Mouse (Mus musculus): ENCODE measurements at regions not wholly inside any gene's neighbourhood (a gene's known extent, or its start where the extent isn't known, plus 50 kb on each side); places are given as distances from the start of the nearest gene placed in this dataset.

GRCm38 (mm10) chr4:124332974-124333373, 277.6 kb downstream of the 3100002H09Rik start:
- intact Hi-C loops (cut with DNase I): no loop called here
- DNase-seq: no peak

GRCm38 (mm10) chr4:124332416-124332815, 278.2 kb downstream of the 3100002H09Rik start:
- intact Hi-C loops (cut with DNase I): no loop called here

DNA sequence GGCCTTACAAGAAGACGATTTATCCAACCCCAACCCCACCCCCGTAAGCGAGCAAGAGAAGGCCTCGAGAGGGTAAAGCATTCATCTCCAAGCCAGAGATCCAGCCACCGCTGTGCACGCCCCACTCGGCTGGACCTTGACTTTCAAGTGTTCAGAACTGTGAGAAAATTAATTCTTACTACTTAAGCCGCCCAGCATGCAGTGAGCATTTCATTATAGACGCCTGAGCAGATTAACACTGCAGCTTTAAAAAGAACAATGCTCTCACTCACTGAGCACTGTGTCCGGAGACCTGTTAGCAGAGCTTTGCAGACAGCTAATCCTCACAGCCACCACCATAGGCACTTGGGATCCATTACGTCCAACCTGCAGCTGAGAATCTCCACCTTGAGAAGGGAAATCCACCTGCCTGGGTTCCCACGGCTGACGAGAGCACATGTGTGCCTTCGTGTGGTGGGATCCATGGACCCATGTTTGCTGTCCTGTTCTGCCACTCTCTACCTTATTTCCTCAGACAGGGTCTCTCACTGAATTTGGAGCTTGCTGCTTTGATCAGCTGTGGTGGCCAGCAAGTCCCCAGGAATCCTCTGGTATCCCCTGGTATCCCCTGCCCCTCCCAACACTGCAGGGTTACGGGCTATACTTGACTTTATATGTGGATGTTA, 281.4 kb downstream of the 3100002H09Rik start:
- intact Hi-C loops (cut with DNase I): no loop called here
- no peak for DNase-seq

More at GRCm38 (mm10) chr4:124332416-124332815, 278.2 kb downstream of the 3100002H09Rik start:
- DNase-seq: no peak

GRCm38 (mm10) chr4:124326301-124326700, 284.3 kb downstream of the 3100002H09Rik start:
- intact Hi-C loops (cut with DNase I): no loop called here

DNA sequence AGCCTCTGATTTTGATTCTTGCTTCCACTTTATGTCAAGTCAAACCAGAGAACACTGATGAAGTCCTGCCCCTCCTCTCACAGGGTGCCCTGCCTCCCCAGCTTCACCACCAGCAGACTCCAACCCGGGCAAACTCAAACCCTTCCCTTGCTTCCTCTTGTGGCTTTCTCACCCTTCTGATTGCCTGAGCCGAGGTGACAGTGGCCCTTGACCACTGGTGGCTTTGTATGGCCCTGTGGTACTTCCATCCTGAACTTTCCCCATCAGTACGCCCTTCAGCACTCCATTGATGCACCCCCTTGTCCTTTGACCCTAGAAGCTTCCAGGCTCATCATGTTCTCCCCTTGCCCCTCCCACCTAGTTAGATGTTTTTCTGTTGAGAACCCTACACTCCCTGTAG, 287.0 kb downstream of the 3100002H09Rik start:
- no peak for DNase-seq

More at GRCm38 (mm10) chr4:124326301-124326700, 284.3 kb downstream of the 3100002H09Rik start:
- no peak for DNase-seq

GRCm38 (mm10) chr4:124321221-124321620, 289.4 kb downstream of the 3100002H09Rik start:
- DNase-seq: no peak
- intact Hi-C loops (cut with DNase I): no loop called here

More for the DNA sequence above, 287.0 kb downstream of the 3100002H09Rik start:
- intact Hi-C loops (cut with DNase I): no loop called here

DNA sequence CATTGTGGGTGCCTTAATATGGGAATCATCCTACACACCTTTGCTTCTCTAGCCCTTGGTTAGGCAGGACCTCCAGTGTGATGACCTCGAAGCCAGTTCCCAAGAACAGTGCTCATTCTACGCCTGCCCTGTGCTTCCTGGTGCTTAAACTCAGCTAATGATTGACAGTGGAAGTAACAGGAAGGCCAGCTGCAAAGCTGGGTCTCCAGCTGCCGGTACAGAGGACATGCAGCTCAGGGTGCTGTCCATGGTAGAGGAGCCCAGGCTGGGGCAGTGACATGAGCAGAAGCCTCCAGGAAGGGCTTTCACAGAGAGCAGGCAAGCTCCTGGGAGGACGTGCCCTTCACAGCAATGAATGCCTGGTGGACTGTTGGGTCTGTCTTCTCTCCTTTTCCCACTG, 293.6 kb downstream of the 3100002H09Rik start:
- no peak for DNase-seq
- intact Hi-C loops (cut with DNase I): no loop called here

GRCm38 (mm10) chr4:124311657-124312056, 298.9 kb downstream of the 3100002H09Rik start:
- intact Hi-C loops (cut with DNase I): no loop called here
- no peak for DNase-seq

GRCm38 (mm10) chr4:124310594-124310993, 300.0 kb downstream of the 3100002H09Rik start:
- DNase-seq: no peak
- intact Hi-C loops (cut with DNase I): no loop called here

GRCm38 (mm10) chr4:124305871-124306555, 304.6 kb downstream of the 3100002H09Rik start:
- DNase-seq: no peak
- intact Hi-C loops (cut with DNase I): no loop called here

DNA sequence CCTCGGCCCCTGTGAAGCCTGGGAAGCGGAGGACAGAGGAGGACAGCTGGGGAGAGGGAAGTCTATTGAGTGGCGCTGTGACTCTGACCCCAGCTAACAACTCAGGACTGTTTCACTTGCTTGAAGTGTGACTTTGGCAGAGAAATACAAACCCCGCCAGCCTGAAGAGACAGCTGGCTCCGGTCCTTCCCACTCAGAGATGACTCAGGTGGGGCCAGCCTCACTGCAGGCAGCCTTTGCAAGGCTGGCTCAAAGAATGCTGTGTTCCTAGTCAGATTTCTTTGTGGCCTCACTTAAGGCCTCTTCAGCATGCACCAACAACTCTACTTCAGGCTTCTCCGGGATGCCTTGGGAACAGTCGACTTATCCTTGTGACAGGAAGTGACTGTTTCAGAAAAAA, 307.7 kb downstream of the 3100002H09Rik start:
- no peak for DNase-seq
- intact Hi-C loops (cut with DNase I): no loop called here

- intact Hi-C loops (cut with DNase I): no loop called here
- DNase-seq: no peak
Measured at GRCm38 (mm10) chr4:124298667-124299437, 311.8 kb downstream of the 3100002H09Rik start.

DNA sequence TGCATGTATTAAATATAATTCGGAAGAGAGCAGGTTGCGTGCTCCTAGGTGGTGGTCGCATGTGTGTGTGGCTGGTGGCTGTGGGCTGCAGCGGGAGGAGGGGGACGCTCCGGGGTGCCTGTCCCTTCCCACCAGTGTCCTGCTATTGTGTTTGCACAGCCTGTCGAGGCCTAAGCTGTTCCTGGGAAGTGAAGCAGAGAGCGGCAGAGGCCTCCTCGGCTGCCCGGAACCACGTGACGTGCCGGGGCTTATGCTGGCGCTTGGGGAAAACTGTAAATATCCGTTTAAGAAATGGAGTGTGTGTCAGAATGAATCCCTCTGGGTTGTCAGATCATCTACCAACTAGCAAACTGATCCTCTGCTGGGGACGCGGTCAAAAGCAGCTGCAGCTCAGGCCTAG, 318.3 kb downstream of the 3100002H09Rik start:
- no peak for DNase-seq
- intact Hi-C loops (cut with DNase I): no loop called here

DNA sequence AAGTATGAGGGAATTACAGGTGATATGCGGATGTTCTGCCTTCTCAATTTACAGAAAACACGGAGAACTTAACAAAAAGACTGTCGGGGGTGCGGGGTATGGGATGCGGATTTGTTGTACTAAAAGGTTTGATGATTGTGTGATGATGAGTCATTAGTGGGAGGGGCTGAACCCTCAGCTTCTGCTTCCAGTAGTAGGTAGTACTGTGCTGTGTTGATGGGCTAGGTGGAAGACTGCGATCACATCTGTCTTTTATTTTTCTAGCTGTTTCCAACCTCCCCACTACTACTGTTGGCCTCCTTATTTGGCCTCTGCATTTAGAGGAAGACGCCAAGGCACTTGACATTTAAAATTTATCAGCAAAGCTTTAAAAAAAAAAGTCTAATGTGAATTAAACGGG, 318.8 kb downstream of the 3100002H09Rik start:
- intact Hi-C loops (cut with DNase I): no loop called here
- DNase-seq: no peak

GRCm38 (mm10) chr4:124287471-124287870, 323.1 kb downstream of the 3100002H09Rik start:
- DNase-seq: peak in 1 of 2 experiments; percentile 12
- intact Hi-C loops (cut with DNase I): no loop called here

DNA sequence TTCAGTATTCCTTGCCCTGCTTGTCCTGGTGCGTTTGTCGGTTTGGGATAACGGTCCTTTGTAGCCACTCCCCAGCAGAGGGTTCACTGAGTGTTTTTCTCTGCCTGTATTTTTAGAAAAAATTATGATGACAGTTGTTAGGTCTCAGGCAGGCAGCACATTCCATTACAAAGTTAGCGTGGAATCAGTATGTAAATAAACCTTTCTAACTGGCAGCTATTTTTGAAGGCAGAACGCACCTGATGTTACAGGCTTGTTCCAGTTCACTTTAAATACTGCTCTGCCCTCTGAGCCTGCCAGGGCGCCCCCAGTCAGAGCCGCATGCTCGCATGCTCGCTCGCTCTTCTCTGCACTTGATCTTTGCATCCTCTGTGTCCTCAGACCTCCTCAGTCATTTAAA, 331.9 kb downstream of the 3100002H09Rik start:
- no peak for DNase-seq
- intact Hi-C loops (cut with DNase I): no loop called here

GRCm38 (mm10) chr4:124277456-124278181, 333.0 kb downstream of the 3100002H09Rik start:
- no peak for DNase-seq
- intact Hi-C loops (cut with DNase I): no loop called here

DNA sequence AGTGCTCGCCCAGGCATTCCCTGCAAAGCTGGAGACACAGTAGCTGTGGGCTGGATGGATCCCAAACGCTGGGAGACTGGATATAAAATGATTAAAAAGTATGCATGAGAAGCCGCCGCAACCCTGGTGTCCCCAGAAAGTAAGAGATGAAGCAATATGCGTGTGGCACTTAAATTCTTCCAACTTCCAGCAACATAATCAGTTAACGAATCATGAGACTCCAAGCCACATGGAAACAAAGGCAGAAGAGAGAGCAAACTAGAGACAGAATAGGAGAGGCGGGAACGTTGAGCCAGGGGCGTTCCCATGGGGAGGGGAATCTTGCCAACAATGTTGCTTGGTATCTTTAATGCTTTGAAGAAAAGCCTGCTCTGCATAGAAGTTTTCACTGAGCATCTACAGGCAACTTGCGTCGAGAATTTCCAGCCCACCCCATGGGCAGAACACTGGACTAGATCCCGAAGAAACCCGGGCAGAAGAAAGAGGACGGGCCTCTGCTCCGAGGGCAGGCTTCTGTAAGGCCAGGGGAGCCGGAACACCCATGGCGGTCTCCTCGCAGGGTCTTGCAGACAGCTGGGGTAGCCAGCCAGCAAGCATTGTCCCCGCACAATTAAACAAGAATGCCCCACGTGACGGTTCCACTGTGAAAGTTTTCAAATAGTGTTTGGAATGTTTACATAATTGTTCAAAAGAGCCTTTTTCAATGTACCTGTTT, 333.7 kb downstream of the 3100002H09Rik start:
- intact Hi-C loops (cut with DNase I): no loop called here
- no peak for DNase-seq

DNA sequence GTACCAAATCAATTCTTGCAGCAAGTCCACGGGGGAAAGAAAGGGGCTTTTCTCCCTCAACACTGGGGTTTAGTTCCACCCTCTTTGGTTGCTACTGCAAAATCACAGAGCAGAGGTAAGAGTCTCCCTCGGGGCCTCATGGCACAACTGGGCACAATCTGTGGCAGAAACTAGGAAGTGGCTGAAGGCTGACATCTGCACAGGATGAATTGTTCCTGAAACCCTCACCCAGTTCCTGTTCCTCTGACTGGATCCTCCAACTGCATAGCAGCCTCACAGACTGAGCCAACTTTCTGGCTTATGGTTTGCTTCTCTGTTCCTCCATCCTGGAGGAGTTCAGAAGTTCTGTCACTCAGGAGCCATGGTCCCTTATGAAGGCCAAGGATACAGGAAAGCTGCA, 338.6 kb downstream of the 3100002H09Rik start:
- intact Hi-C loops (cut with DNase I): no loop called here

DNA sequence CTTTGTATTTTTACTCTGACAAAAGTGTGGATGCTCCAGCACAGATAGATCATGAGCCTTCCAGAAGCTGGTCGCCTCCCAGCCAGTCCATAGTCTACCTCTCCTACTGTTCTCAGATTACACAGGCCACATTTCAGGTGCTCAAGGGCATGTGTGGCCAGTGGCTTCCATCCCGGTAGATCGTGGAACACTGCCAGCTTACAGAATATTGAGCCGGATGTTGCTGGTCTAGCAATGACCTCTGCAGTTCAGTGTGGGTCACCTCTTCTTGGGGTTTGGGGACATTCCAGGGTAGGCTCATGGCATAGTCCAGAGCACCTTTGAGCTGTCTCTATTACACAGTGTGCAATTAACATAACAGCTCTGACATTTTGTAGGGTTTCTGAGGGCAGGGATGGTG, 342.2 kb downstream of the 3100002H09Rik start:
- DNase-seq: no peak
- intact Hi-C loops (cut with DNase I): no loop called here

More for the DNA sequence above, 338.6 kb downstream of the 3100002H09Rik start:
- DNase-seq: no peak
